Comparison of ENCODE assay signal across 19 mouse cellular contexts in the genomic region with DNA sequence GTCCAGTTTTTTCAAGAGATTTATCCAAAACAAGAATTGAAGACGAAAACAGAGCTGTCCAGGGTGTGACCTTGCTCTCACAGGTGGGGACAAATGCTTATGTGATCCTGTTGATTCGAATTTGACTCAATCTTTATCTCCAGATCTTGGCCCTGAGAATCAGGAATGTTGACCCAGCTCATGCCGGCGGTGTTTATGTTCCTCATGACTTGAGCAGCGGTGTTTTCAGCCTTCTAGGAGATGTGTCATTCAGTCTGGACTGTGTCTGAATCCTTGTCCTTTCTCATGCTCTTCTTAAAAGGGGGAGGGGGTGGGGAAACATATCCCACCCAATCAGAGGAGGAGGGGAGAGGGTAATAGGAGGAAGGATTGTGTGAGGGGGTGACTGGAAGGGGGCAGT. TPM values are rescaled to one million over a fixed set of nuclear protein-coding genes. Genes with fewer than 3 reads are reported as not detected.
A peak's percentile ranks its signal among the peaks of the same experiment; 100 is the strongest.
DNase-seq lines count a peak whose midpoint lies in the region; ATAC-seq and TF ChIP-seq lines count a peak whose summit lies in the region.
"Had no signal": no experiment of that assay in that cellular context is flagged by ENCODE, and none has a peak within 500 bp of the region (broad histone marks: within the 10 kb centered on the region; RNA-seq: fewer than 3 reads in every experiment).

No protein-coding gene starts in this region.

- H3K9me3 ChIP-seq in heart, embryonic 10.5 days: no peaks in the 10 kb centered on the region
- H3K9me3 ChIP-seq in kidney, embryonic 14.5 days (ENCODE audit: control insufficient read depth, low read length): no peaks in the 10 kb centered on the region
- no peaks in the 10 kb centered on the region for H3K9me3 ChIP-seq in kidney, postnatal 0 days (replicated peaks; ENCODE audit: low read length)
- H3K9me3 ChIP-seq: forebrain, embryonic 10.5 days; forebrain, embryonic 13.5 days; heart, embryonic 12.5 days; heart, embryonic 15.5 days; hindbrain, embryonic 10.5 days had no signal

- no peak overlapping the region for H3K4me2 ChIP-seq in kidney, embryonic 14.5 days (replicated peaks; ENCODE audit: low read depth, low read length)
- H3K4me2 ChIP-seq in kidney, postnatal 0 days (ENCODE audit: low read length): no peak overlapping the region
- H3K4me2 ChIP-seq: forebrain, embryonic 13.5 days; heart, embryonic 12.5 days; heart, embryonic 15.5 days; hindbrain, embryonic 14.5 days had no signal

- H3K27me3 ChIP-seq in heart, embryonic 10.5 days (ENCODE audit: insufficient read depth, poor library complexity, severe bottlenecking): no peaks in the 10 kb centered on the region
- H3K27me3 ChIP-seq in kidney, embryonic 14.5 days (ENCODE audit: control insufficient read depth, insufficient read depth, low read length): peaks cover 2% of the 10 kb centered on the region; the same call in 1 of the 2 replicates
- H3K27me3 ChIP-seq in kidney, postnatal 0 days (ENCODE audit: insufficient read depth, low read length): no peaks in the 10 kb centered on the region
- H3K27me3 ChIP-seq in Patski: no peaks in the 10 kb centered on the region
- H3K27me3 ChIP-seq: forebrain, embryonic 13.5 days; heart, embryonic 12.5 days had no signal

- TF ChIP-seq CTCF in kidney, postnatal 0 days (IDR thresholded peaks at IDR 0.05; ENCODE audit: low read depth): no peak
- TF ChIP-seq CTCF in Patski (IDR thresholded peaks at IDR 0.05): no peak

- CTCF ChIA-PET in Patski (lab: Charles Lee): interaction anchor here (1.5 kb wide), 1 partner anchor 10 kb away, joined by 4 read pairs; no protein-coding TSS in a partner anchor

- H3K4me1 ChIP-seq in heart, embryonic 10.5 days: peaks cover 18% of the 10 kb centered on the region
- no peaks in the 10 kb centered on the region for H3K4me1 ChIP-seq in kidney, embryonic 14.5 days (ENCODE audit: control insufficient read depth, insufficient read depth, low read length)
- H3K4me1 ChIP-seq in kidney, postnatal 0 days (replicated peaks; ENCODE audit: insufficient read depth, low read length): no peaks in the 10 kb centered on the region
- H3K4me1 ChIP-seq: forebrain, embryonic 10.5 days; forebrain, embryonic 13.5 days; hindbrain, embryonic 10.5 days had no signal

- WGBS in heart, embryonic 10.5 days: 61% methylated on average over 5 of the region's 5 CpGs
- 29% methylated on average over 5 of the region's 5 CpGs for WGBS in kidney, embryonic 14.5 days
- WGBS in kidney, postnatal 0 days: 29% methylated on average over 5 of the region's 5 CpGs

- DNase-seq in heart, adult 11 months: peak; percentile 36
- DNase-seq in heart, embryonic 10.5 days (ENCODE audit: low spot score): no peak
- no peak for DNase-seq in kidney, postnatal 14 days
- no peak for DNase-seq in kidney, postnatal 0 days (ENCODE audit: low spot score)
- DNase-seq in kidney, adult 8-10 months: no peak
- peak; percentile 72 for DNase-seq in Patski (ENCODE audit: low read depth, low spot score)
- DNase-seq: adrenal gland, postnatal 10 days; adrenal gland, postnatal 36 days; gastrocnemius, postnatal 10 days; gastrocnemius, postnatal 36 days; heart, postnatal 10 days; heart, postnatal 36 days had no signal

- ATAC-seq in kidney, embryonic 14.5 days (ENCODE audit: low FRiP score, low TSS enrichment): peak; percentile 55
- ATAC-seq in kidney, postnatal 0 days (replicated peaks; ENCODE audit: low FRiP score, low read depth): peak; percentile 57
- peak; percentile 85 for ATAC-seq in Patski
- ATAC-seq: forebrain, embryonic 13.5 days had no signal

- H3K9ac ChIP-seq in kidney, embryonic 14.5 days (ENCODE audit: low read depth, low read length): no peak overlapping the region
- no peak overlapping the region for H3K9ac ChIP-seq in kidney, postnatal 0 days (ENCODE audit: low read depth, low read length)
- H3K9ac ChIP-seq: forebrain, embryonic 13.5 days; heart, embryonic 12.5 days; heart, embryonic 15.5 days; hindbrain, embryonic 14.5 days had no signal

- in situ Hi-C loops in Patski (cut with MboI; ENCODE audit: low pct_unique_long_range_greater_than_20kb): no loop called here

- H3K4me3 ChIP-seq in heart, embryonic 10.5 days: no peak overlapping the region
- H3K4me3 ChIP-seq in kidney, embryonic 14.5 days (ENCODE audit: low read length): no peak overlapping the region
- no peak overlapping the region for H3K4me3 ChIP-seq in kidney, postnatal 0 days (replicated peaks; ENCODE audit: low read depth, low read length)
- H3K4me3 ChIP-seq: forebrain, embryonic 10.5 days; forebrain, embryonic 13.5 days; heart, embryonic 12.5 days; heart, embryonic 15.5 days; hindbrain, embryonic 10.5 days had no signal

- no peak overlapping the region for H3K27ac ChIP-seq in heart, embryonic 10.5 days
- H3K27ac ChIP-seq in kidney, embryonic 14.5 days (ENCODE audit: low read depth, low read length): no peak overlapping the region
- no peak overlapping the region for H3K27ac ChIP-seq in kidney, postnatal 0 days
- H3K27ac ChIP-seq: forebrain, embryonic 10.5 days; forebrain, embryonic 13.5 days; heart, embryonic 15.5 days; hindbrain, embryonic 10.5 days; hindbrain, embryonic 14.5 days had no signal

- POLR2A ChIA-PET in Patski (lab: Charles Lee): interaction anchor here (1.0 kb wide), 1 partner anchor 45 kb away, joined by 4 read pairs; no protein-coding TSS in a partner anchor

- H3K36me3 ChIP-seq in heart, embryonic 10.5 days: no peaks in the 10 kb centered on the region
- H3K36me3 ChIP-seq in kidney, embryonic 14.5 days (ENCODE audit: control insufficient read depth, insufficient read depth, low read length): no peaks in the 10 kb centered on the region
- no peaks in the 10 kb centered on the region for H3K36me3 ChIP-seq in kidney, postnatal 0 days (ENCODE audit: insufficient read depth, low read length)
- H3K36me3 ChIP-seq: forebrain, embryonic 10.5 days; heart, embryonic 12.5 days; heart, embryonic 15.5 days; hindbrain, embryonic 10.5 days had no signal

RNA-seq across cellular contexts. Expression of a gene that starts 7.9 kb away (rescaled TPM):
- polyA plus RNA-seq in heart, embryonic 10.5 days (2016; fragmentation: Nextera tagmentation; extraction: Ambion mirVana): 4.5 and 5.2 TPM in 2 replicates
- 10.8 and 11.7 TPM in 2 replicates for polyA plus RNA-seq in kidney, embryonic 14.5 days (2014; fragmentation: Nextera tagmentation; extraction: Ambion mirVana)
- 41.8 and 46.0 TPM in 2 replicates for polyA plus RNA-seq in kidney, postnatal 0 days (2015; fragmentation: Nextera tagmentation; extraction: Ambion mirVana)
- 13.4 TPM for polyA plus RNA-seq in Patski (2021)

Comparison
In these comparisons a context has a peak if more than half of its experiments do, and no peak if none do; other contexts are left out.
1. DNase-seq: peak in heart, adult 11 months (single experiment) and Patski (single experiment); none in heart, embryonic 10.5 days (single experiment), kidney, postnatal 14 days (single experiment), kidney, postnatal 0 days (single experiment) and kidney, adult 8-10 months (0 of 2).
2. Peak in every context shown above with its lines, with median percentiles within 50 percentile points of each other: ATAC-seq.